Mouse (Mus musculus): ENCODE data around the gene Zmiz2. TPM values are rescaled to one million over a fixed set of nuclear protein-coding genes. Genes with fewer than 3 reads are reported as not detected.
"Not testable (repeated sequence)": the region's sequence is repeated elsewhere in the genome, so short reads cannot be mapped to it uniquely, and the experiment has no call there.

The Zmiz2 gene
- polyA plus RNA-seq (2015; fragmentation: Nextera tagmentation; extraction: Ambion mirVana), result 10.7 and 11.1 TPM in 2 replicates

- peak; percentile 98 for ATAC-seq (ENCODE audit: insufficient read depth, low FRiP score, low read depth)
- WGBS, result 5% methylated on average over 60 of the region's 60 CpGs
- peaks cover 12% of the 10 kb centered on the region; the same call in 1 of the 2 replicates for H3K4me1 ChIP-seq
These were observed at the start of gene Zmiz2 for GRCm38 (mm10) chr11:6388726-6389413. Zmiz2 (plus strand) TSS chr11:6389074.

GRCm38 (mm10) chr11:6345956-6346355, 42.9 kb upstream of the Zmiz2 start:
- ATAC-seq (ENCODE audit: insufficient read depth, low FRiP score, low read depth), result no peak
- no peak overlapping the region for H3K4me3 ChIP-seq (replicated peaks)
- no peaks in the 10 kb centered on the region for H3K27me3 ChIP-seq (replicated peaks)
- WGBS, result 92% methylated on average over 4 of the region's 4 CpGs
- no peaks in the 10 kb centered on the region for H3K9me3 ChIP-seq
- no peaks in the 10 kb centered on the region for H3K4me1 ChIP-seq
- H3K9ac ChIP-seq, result no peak overlapping the region
- no peak overlapping the region for H3K4me2 ChIP-seq
- H3K36me3 ChIP-seq, result peaks cover 75% of the 10 kb centered on the region
- no peak overlapping the region for H3K27ac ChIP-seq

More at GRCm38 (mm10) chr11:6388726-6389413, at the start of gene Zmiz2:
- Histone ChIP-seq H3K36me3 (no peaks in the 10 kb centered on the region), H3K4me3 (replicated peaks) (peak within 1 kb of the TSS; percentile 76), H3K9me3 (no peaks in the 10 kb centered on the region), H3K27me3 (replicated peaks) (no peaks in the 10 kb centered on the region), H3K4me2 (peak within 1 kb of the TSS; percentile 90), H3K27ac (peak within 1 kb of the TSS; percentile 98), H3K9ac (peak within 1 kb of the TSS; percentile 92)

- no peak for ATAC-seq (ENCODE audit: insufficient read depth, low FRiP score, low read depth)
- WGBS, result 80% methylated on average over 7 of the region's 7 CpGs
- no peak overlapping the region for H3K4me2 ChIP-seq
- peaks cover 77% of the 10 kb centered on the region for H3K36me3 ChIP-seq
- no peak overlapping the region for H3K27ac ChIP-seq
- H3K4me1 ChIP-seq, result no peaks in the 10 kb centered on the region
- no peaks in the 10 kb centered on the region for H3K9me3 ChIP-seq
- no peaks in the 10 kb centered on the region for H3K27me3 ChIP-seq (replicated peaks)
- H3K9ac ChIP-seq, result no peak overlapping the region
- no peak overlapping the region for H3K4me3 ChIP-seq (replicated peaks)
These were observed 41.9 kb upstream of the Zmiz2 start for GRCm38 (mm10) chr11:6346966-6347365.

- no peaks in the 10 kb centered on the region for H3K9me3 ChIP-seq
- H3K9ac ChIP-seq, result no peak overlapping the region
- H3K4me2 ChIP-seq, result no peak overlapping the region
- peaks cover 75% of the 10 kb centered on the region for H3K36me3 ChIP-seq
- 90% methylated on average over 11 of the region's 11 CpGs for WGBS
- no peak overlapping the region for H3K27ac ChIP-seq
- H3K27me3 ChIP-seq (replicated peaks), result no peaks in the 10 kb centered on the region
- ATAC-seq (ENCODE audit: insufficient read depth, low FRiP score, low read depth), result no peak
- no peaks in the 10 kb centered on the region for H3K4me1 ChIP-seq
- no peak overlapping the region for H3K4me3 ChIP-seq (replicated peaks)
These were observed 40.1 kb upstream of the Zmiz2 start for GRCm38 (mm10) chr11:6348681-6349200.

GRCm38 (mm10) chr11:6349586-6349985, 39.3 kb upstream of the Zmiz2 start:
- Histone ChIP-seq H3K4me1 (no peaks in the 10 kb centered on the region), H3K27ac (no peak overlapping the region), H3K4me3 (replicated peaks) (no peak overlapping the region), H3K36me3 (peaks cover 71% of the 10 kb centered on the region), H3K9ac (no peak overlapping the region), H3K4me2 (no peak overlapping the region), H3K9me3 (no peaks in the 10 kb centered on the region), H3K27me3 (replicated peaks) (no peaks in the 10 kb centered on the region)
- ATAC-seq (ENCODE audit: insufficient read depth, low FRiP score, low read depth), result no peak
- WGBS, result 93% methylated on average over 5 of the region's 5 CpGs

- Histone ChIP-seq H3K4me3 (replicated peaks) (no peak overlapping the region), H3K9ac (no peak overlapping the region), H3K27me3 (replicated peaks) (no peaks in the 10 kb centered on the region), H3K4me1 (no peaks in the 10 kb centered on the region), H3K36me3 (peaks cover 51% of the 10 kb centered on the region), H3K9me3 (no peaks in the 10 kb centered on the region), H3K4me2 (no peak overlapping the region), H3K27ac (no peak overlapping the region)
- WGBS, result 83% methylated on average over 4 of the region's 4 CpGs
- no peak for ATAC-seq (ENCODE audit: insufficient read depth, low FRiP score, low read depth)
These were observed 33.8 kb upstream of the Zmiz2 start for GRCm38 (mm10) chr11:6355106-6355505.

- no peak overlapping the region for H3K4me3 ChIP-seq (replicated peaks)
- no peaks in the 10 kb centered on the region for H3K36me3 ChIP-seq
- no peak overlapping the region for H3K9ac ChIP-seq
- WGBS, result 88% methylated on average over 9 of the region's 9 CpGs
- no peaks in the 10 kb centered on the region for H3K27me3 ChIP-seq (replicated peaks)
- ATAC-seq (ENCODE audit: insufficient read depth, low FRiP score, low read depth), result no peak
- H3K4me1 ChIP-seq, result 0 out of 2 replicates have a peak, but pooled peaks cover 7% of the 10 kb centered on the region
- H3K9me3 ChIP-seq, result no peaks in the 10 kb centered on the region
- H3K4me2 ChIP-seq, result no peak overlapping the region
- H3K27ac ChIP-seq, result no peak overlapping the region
These were observed 24.1 kb upstream of the Zmiz2 start for GRCm38 (mm10) chr11:6364581-6365275.

GRCm38 (mm10) chr11:6365885-6366284, 23.0 kb upstream of the Zmiz2 start:
- WGBS, result 23% methylated on average over 11 of the region's 11 CpGs
- H3K36me3 ChIP-seq, result no peaks in the 10 kb centered on the region
- peak; percentile 82; the same call in 1 of the 2 replicates for ATAC-seq (ENCODE audit: insufficient read depth, low FRiP score, low read depth)
- 0 out of 2 replicates have a peak, but pooled peaks cover 7% of the 10 kb centered on the region for H3K4me1 ChIP-seq
- H3K27me3 ChIP-seq (replicated peaks), result no peaks in the 10 kb centered on the region
- no peak overlapping the region for H3K27ac ChIP-seq
- no peaks in the 10 kb centered on the region for H3K9me3 ChIP-seq
- H3K4me3 ChIP-seq (replicated peaks), result no peak overlapping the region
- H3K4me2 ChIP-seq, result peak overlapping the region; percentile 23; the same call in 1 of the 2 replicates
- no peak overlapping the region for H3K9ac ChIP-seq

- ATAC-seq (ENCODE audit: insufficient read depth, low FRiP score, low read depth), result no peak
- no peaks in the 10 kb centered on the region for H3K27me3 ChIP-seq (replicated peaks)
- no peak overlapping the region for H3K27ac ChIP-seq
- 0 out of 2 replicates have a peak, but pooled peaks cover 7% of the 10 kb centered on the region for H3K4me1 ChIP-seq
- 59% methylated on average over 6 of the region's 6 CpGs for WGBS
- no peaks in the 10 kb centered on the region for H3K9me3 ChIP-seq
- no peak overlapping the region for H3K9ac ChIP-seq
- H3K4me2 ChIP-seq, result no peak overlapping the region
- no peaks in the 10 kb centered on the region for H3K36me3 ChIP-seq
- no peak overlapping the region for H3K4me3 ChIP-seq (replicated peaks)
These were observed 22.4 kb upstream of the Zmiz2 start for GRCm38 (mm10) chr11:6366434-6366833.

GRCm38 (mm10) chr11:6367156-6367555, 21.7 kb upstream of the Zmiz2 start:
- Histone ChIP-seq H3K9me3 (no peaks in the 10 kb centered on the region), H3K4me3 (replicated peaks) (no peak overlapping the region), H3K9ac (no peak overlapping the region), H3K4me2 (no peak overlapping the region), H3K4me1 (0 out of 2 replicates have a peak, but pooled peaks cover 7% of the 10 kb centered on the region), H3K27me3 (replicated peaks) (no peaks in the 10 kb centered on the region), H3K27ac (peak overlapping the region; percentile 26; the same call in 1 of the 2 replicates), H3K36me3 (no peaks in the 10 kb centered on the region)
- WGBS, result 40% methylated on average over 4 of the region's 4 CpGs
- no peak for ATAC-seq (ENCODE audit: insufficient read depth, low FRiP score, low read depth)

- 83% methylated on average over 5 of the region's 5 CpGs for WGBS
- H3K4me2 ChIP-seq; H3K9ac ChIP-seq; ATAC-seq (ENCODE audit: insufficient read depth, low FRiP score, low read depth); H3K27me3 ChIP-seq (replicated peaks); H3K27ac ChIP-seq; H3K4me3 ChIP-seq (replicated peaks); H3K9me3 ChIP-seq; H3K36me3 ChIP-seq; H3K4me1 ChIP-seq: not testable (repeated sequence)
These were observed 20.9 kb upstream of the Zmiz2 start for GRCm38 (mm10) chr11:6367986-6368385.
